Mouse (Mus musculus): ENCODE data around the gene Padi2.

DNA sequence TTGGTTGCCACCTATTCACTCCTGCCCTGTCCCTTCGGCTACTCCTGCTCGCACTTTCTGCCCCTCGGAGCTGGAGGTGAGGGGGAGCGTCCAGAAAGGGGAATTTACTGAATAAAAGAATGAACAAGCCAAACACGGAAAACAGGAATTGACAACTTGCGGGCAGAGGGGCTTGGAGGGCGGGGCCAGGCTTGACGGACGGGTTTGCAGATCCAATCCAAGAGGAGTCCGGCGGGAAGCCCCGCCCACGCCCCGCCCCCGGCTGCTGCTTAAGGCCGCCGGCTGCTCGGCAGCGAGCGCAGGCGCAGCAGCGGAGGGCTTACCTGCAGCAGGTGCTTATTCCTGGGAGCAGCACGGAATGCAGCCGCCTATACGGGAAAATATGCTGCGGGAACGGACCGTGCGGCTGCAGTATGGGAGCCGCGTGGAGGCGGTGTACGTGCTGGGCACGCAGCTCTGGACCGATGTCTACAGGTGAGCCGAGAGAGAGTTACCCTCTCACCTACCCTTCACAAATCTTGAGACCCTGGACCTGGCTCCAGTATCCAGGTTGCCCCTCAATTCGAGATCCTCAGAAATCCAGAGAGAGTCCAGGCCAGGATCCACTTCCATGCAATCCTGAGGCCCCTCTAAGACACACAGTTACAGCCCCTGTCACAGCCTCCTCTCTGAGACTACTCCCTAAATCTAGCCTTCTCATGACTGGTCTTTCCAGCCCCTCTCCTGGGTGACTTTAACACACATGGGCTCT, at the start of gene Padi2:
- no peak for TF ChIP-seq CTCF (IDR thresholded peaks at IDR 0.05; ENCODE audit: insufficient read depth, low read length)
- TF ChIP-seq POLR2A (IDR thresholded peaks at IDR 0.05; ENCODE audit: borderline replicate concordance, extremely low read depth, low read depth, low read length), result no peak
